Mouse (Mus musculus) CH12.LX (cell line): ENCODE results near the gene Slamf1. TPM values are rescaled to one million over a fixed set of nuclear protein-coding genes. Genes with fewer than 3 reads are reported as not detected.

ENCODE experiments used
- DNase-seq: peaks from one replicate; pipeline ENCODE4 v3.0.0-alpha.2; 2013; ENCODE audit errors: extremely low read depth
- H3K27ac ChIP-seq: 2 replicates; pipeline ENCODE4 v1.5.1; 2012; ENCODE audit warnings: low read depth, mild to moderate bottlenecking, control low read depth, moderate library complexity; ENCODE audit not compliant: insufficient read depth
- H3K27me3 ChIP-seq: replicated peaks from 2 replicates; pipeline ENCODE3; 2012; ENCODE audit warnings: inconsistent platforms
- H3K36me3 ChIP-seq, 2 experiments: replicated peaks in 1 of 2; 2 replicates each; pipeline versions ENCODE3 to v1.6.1; 2012; ENCODE audit warnings: inconsistent platforms in 1 of 2, low read length in 1 of 2, mild to moderate bottlenecking in 1 of 2, mixed read lengths in 1 of 2, moderate library complexity in 1 of 2; ENCODE audit not compliant: control insufficient read depth in 1 of 2, insufficient read depth in 1 of 2
- H3K4me1 ChIP-seq, 2 experiments: 2 replicates each; pipeline ENCODE4 v1.6.1; 2012; ENCODE audit warnings: inconsistent platforms in 1 of 2, moderate library complexity in 1 of 2; ENCODE audit not compliant: insufficient read depth in 2 of 2, control insufficient read depth in 1 of 2
- H3K4me2 ChIP-seq: 2 replicates; pipeline ENCODE4 v1.6.1; 2012; ENCODE audit warnings: low read depth, mild to moderate bottlenecking, control low read depth; ENCODE audit not compliant: poor library complexity, insufficient read depth, severe bottlenecking
- H3K4me3 ChIP-seq, 3 experiments: fragments of 150-350 bp in 1 of 3; sonication (generic) in 1 of 3; replicated peaks in 1 of 3; 2 replicates each; pipeline versions ENCODE3 to v1.5.1; 2011 to 2012; ENCODE audit warnings: low read depth in 2 of 3, low read length in 2 of 3, mild to moderate bottlenecking in 2 of 3, moderate library complexity in 2 of 3, control low read depth in 1 of 3, improper control_type of control experiment in 1 of 3, inconsistent platforms in 1 of 3, mixed read lengths in 1 of 3; ENCODE audit not compliant: poor library complexity in 1 of 3
- H3K79me2 ChIP-seq: replicated peaks from 2 replicates; pipeline ENCODE4 v1.6.1; 2012; ENCODE audit warnings: mild to moderate bottlenecking, moderate library complexity; ENCODE audit not compliant: control insufficient read depth, poor library complexity, insufficient read depth, severe bottlenecking; ENCODE audit errors: extremely low read depth
- H3K9ac ChIP-seq: 2 replicates; pipeline ENCODE4 v1.6.1; 2012; ENCODE audit warnings: low read depth, mild to moderate bottlenecking, control low read depth, moderate library complexity; ENCODE audit not compliant: insufficient read depth
- H3K9me3 ChIP-seq: replicated peaks from 2 replicates; pipeline ENCODE3; 2012; ENCODE audit warnings: low read length, inconsistent platforms, mixed read lengths
- CHD2 ChIP-seq: IDR thresholded peaks from 2 replicates; pipeline ENCODE4 v1.6.1; 2011; ENCODE audit warnings: low read length, improper control_type of control experiment
- EP300 ChIP-seq: IDR thresholded peaks from 2 replicates; pipeline ENCODE4 v1.6.1; 2011; ENCODE audit warnings: low read length, improper control_type of control experiment
- ETS1 ChIP-seq: conservative IDR thresholded peaks from 2 replicates; pipeline ENCODE4 v1.6.1; 2012; ENCODE audit warnings: low read depth, mild to moderate bottlenecking, inconsistent platforms, low read length, improper control_type of control experiment, moderate library complexity
- GABPA ChIP-seq: IDR thresholded peaks from 2 replicates; pipeline ENCODE4 v1.6.1; 2012; ENCODE audit warnings: low read depth, low read length, improper control_type of control experiment, inconsistent platforms; ENCODE audit not compliant: insufficient replicate concordance
- IRF4 ChIP-seq: IDR thresholded peaks from 2 replicates; pipeline ENCODE4 v1.6.1; 2014; ENCODE audit warnings: low read depth, mild to moderate bottlenecking, inconsistent platforms, low read length, improper control_type of control experiment
- KAT2A ChIP-seq: IDR thresholded peaks from 2 replicates; pipeline ENCODE4 v1.6.1; 2012; ENCODE audit warnings: low read length, improper control_type of control experiment, inconsistent platforms; ENCODE audit not compliant: insufficient replicate concordance
- MAFK ChIP-seq: IDR thresholded peaks from 2 replicates; pipeline ENCODE4 v1.6.1; 2011; ENCODE audit warnings: low read length, improper control_type of control experiment; ENCODE audit not compliant: insufficient replicate concordance
- MAZ ChIP-seq: IDR thresholded peaks from 2 replicates; pipeline ENCODE4 v1.6.1; 2012; ENCODE audit warnings: low read depth, mild to moderate bottlenecking, inconsistent platforms, low read length, improper control_type of control experiment, moderate library complexity
- MXI1 ChIP-seq: IDR thresholded peaks from 2 replicates; pipeline ENCODE4 v1.6.1; 2011; ENCODE audit warnings: mild to moderate bottlenecking, low read depth, low read length, improper control_type of control experiment
- MYC ChIP-seq: IDR thresholded peaks from 2 replicates; pipeline ENCODE4 v1.6.1; 2011; ENCODE audit warnings: low read depth, mild to moderate bottlenecking, improper control_type of control experiment, low read length
- NELFE ChIP-seq: IDR thresholded peaks from 2 replicates; pipeline ENCODE4 v1.6.1; 2011; ENCODE audit warnings: low read depth, low read length, improper control_type of control experiment
- NRF1 ChIP-seq: IDR thresholded peaks from 2 replicates; pipeline ENCODE4 v1.6.1; 2014; ENCODE audit warnings: low read depth, mild to moderate bottlenecking, inconsistent platforms, low read length, improper control_type of control experiment, moderate library complexity
- PAX5 ChIP-seq: IDR thresholded peaks from 2 replicates; pipeline ENCODE4 v1.6.1; 2012; ENCODE audit warnings: low read length, inconsistent platforms, mixed read lengths
- POLR2AphosphoS2 ChIP-seq: IDR thresholded peaks from 2 replicates; pipeline ENCODE4 v1.6.1; 2011; ENCODE audit warnings: low read depth, low read length, improper control_type of control experiment
- RAD21 ChIP-seq: IDR thresholded peaks from 2 replicates; pipeline ENCODE4 v1.6.1; 2011; ENCODE audit warnings: low read depth, mild to moderate bottlenecking, low read length, improper control_type of control experiment, moderate library complexity
- RCOR1 ChIP-seq: conservative IDR thresholded peaks from 2 replicates; pipeline ENCODE4 v1.6.1; 2012; ENCODE audit warnings: low read depth, mild to moderate bottlenecking, inconsistent platforms, low read length, improper control_type of control experiment
- SMC3 ChIP-seq: IDR thresholded peaks from 2 replicates; pipeline ENCODE4 v1.6.1; 2011; ENCODE audit warnings: low read depth, low read length, improper control_type of control experiment
- TBP ChIP-seq: conservative IDR thresholded peaks from 2 replicates; pipeline ENCODE4 v1.6.1; 2011; ENCODE audit warnings: low read depth, low read length, improper control_type of control experiment
- USF1 ChIP-seq: IDR thresholded peaks from 2 replicates; pipeline ENCODE4 v1.6.1; 2014; ENCODE audit warnings: low read depth, mild to moderate bottlenecking, inconsistent platforms, low read length, improper control_type of control experiment
- USF2 ChIP-seq: conservative IDR thresholded peaks from 2 replicates; pipeline ENCODE4 v1.6.1; 2011; ENCODE audit warnings: low read depth, low read length, improper control_type of control experiment
- dilution Hi-C: fragments of 300-500 bp; cut with MboI; formaldehyde crosslinking; loops from 2 replicates; pipeline ENCODE4 v1.14.3; 2020; ENCODE audit warnings: low sequenced_read_pairs; ENCODE audit not compliant: extremely low pct_unique_long_range_greater_than_20kb, extremely low pct_ligation_motif_present
- in situ Hi-C: fragments of 300-500 bp; cut with MboI; formaldehyde crosslinking; loops from 3 replicates; pipeline ENCODE4 v1.14.3; 2019; ENCODE audit warnings: low sequenced_read_pairs, low pct_ligation_motif_present, low pct_unique_long_range_greater_than_20kb, mixed read lengths
- polyA plus RNA-seq: library from polyadenylated mRNA; unstranded; fragments of >175 nt; gene quantifications from 2 replicates; pipeline ENCODE4 v1.2.1, GENCODE M21; 2012; ENCODE audit warnings: low read depth; ENCODE audit not compliant: insufficient read length
- total RNA-seq, 2 experiments: library from RNA; depleted of rRNA; stranded (reverse); fragments of 300-350 nt in 1 of 2; fragments of >200 nt in 1 of 2; gene quantifications; 2 replicates each; pipeline ENCODE4 v1.2.3; 2012 to 2014

The Slamf1 gene
- total and polyA plus RNA-seq, 3 experiments = 0.38 to 0.81 (median 0.80) TPM

DNA sequence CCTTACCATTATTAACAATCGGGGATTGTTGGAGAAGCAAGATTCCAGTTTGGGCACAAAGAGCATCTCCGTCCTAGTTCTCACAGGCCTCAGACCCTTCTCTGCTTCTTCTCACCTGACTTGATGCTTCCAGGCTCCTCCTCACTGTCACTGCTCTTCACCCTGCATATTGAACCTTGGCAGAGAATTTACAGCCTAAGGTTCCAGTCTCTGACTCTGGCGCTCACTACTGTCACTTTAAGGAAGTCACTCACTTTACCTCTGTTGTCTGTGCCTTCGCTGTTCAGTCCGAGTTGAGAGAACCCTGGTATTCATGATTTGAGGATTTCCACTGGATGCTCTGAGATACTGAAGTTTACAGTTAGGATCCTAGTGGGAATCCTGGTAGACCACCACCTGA lies 7.3 kb downstream of the Slamf1 start:
- Histone ChIP-seq H3K4me2 (no peak overlapping the region), H3K9ac (no peak overlapping the region), H3K27me3 (no peaks in the 10 kb centered on the region), H3K36me3 (peaks cover 0 to 6% of the 10 kb centered on the region in 2 experiments), H3K9me3 (no peaks in the 10 kb centered on the region), H3K79me2 (no peaks in the 10 kb centered on the region), H3K4me1 (peaks cover 0 to 14% of the 10 kb centered on the region in 2 experiments; a peak in 2 of 4 replicates), H3K27ac (no peak overlapping the region), H3K4me3 (no peak overlapping the region)
- dilution Hi-C loops (no loop called here), in situ Hi-C loops (no loop called here)
- TF ChIP-seq POLR2AphosphoS2 (no peak), MAFK (no peak), EP300 (no peak), GABPA (no peak), RCOR1 (no peak), MAZ (no peak), TBP (no peak), USF2 (no peak)
- no peak for DNase-seq

GRCm38 (mm10) chr1:171774678-171775077 lies 7.8 kb downstream of the Slamf1 start:
- Histone ChIP-seq H3K4me1 (peaks cover 0 to 14% of the 10 kb centered on the region in 2 experiments; a peak in 2 of 4 replicates), H3K27ac (no peak overlapping the region), H3K4me3 (no peak overlapping the region), H3K4me2 (no peak overlapping the region), H3K79me2 (no peaks in the 10 kb centered on the region), H3K9ac (no peak overlapping the region), H3K27me3 (no peaks in the 10 kb centered on the region), H3K9me3 (no peaks in the 10 kb centered on the region), H3K36me3 (peaks cover 0 to 6% of the 10 kb centered on the region in 2 experiments)
- dilution Hi-C loops (no loop called here), in situ Hi-C loops (no loop called here)
- no peak for DNase-seq
- no peak for TF ChIP-seq MAFK
- no peak for TF ChIP-seq ETS1
- TF ChIP-seq CHD2 = no peak
- no peak for TF ChIP-seq MXI1
- no peak for TF ChIP-seq SMC3
- TF ChIP-seq IRF4 = no peak
- no peak for TF ChIP-seq RCOR1
- no peak for TF ChIP-seq USF1
- TF ChIP-seq PAX5 = no peak
- no peak for TF ChIP-seq KAT2A
- no peak for TF ChIP-seq NELFE
- no peak for TF ChIP-seq USF2
- TF ChIP-seq MYC = no peak
- no peak for TF ChIP-seq NRF1
- no peak for TF ChIP-seq RAD21
- no peak for TF ChIP-seq POLR2AphosphoS2
